Mouse (Mus musculus) forebrain, embryonic 16.5 days (tissue): ENCODE data around the gene Rftn1. TPM values are rescaled to one million over a fixed set of nuclear protein-coding genes. Genes with fewer than 3 reads are reported as not detected.
A peak's percentile ranks its signal among the peaks of the same experiment; 100 is the strongest.

Source experiments
- ATAC-seq: fragments of 200-750 bp; cut with Nextera tagmentation; 2 replicates; pipeline ENCODE4 v1.8.0; 2017; ENCODE audit warnings: mild to moderate bottlenecking, moderate library complexity
- H3K27ac ChIP-seq: fragments of 300-500 bp; sonication (generic); 2 replicates; pipeline ENCODE4 v1.5.1; 2014; ENCODE audit warnings: low read length, control low read depth
- H3K27me3 ChIP-seq: fragments of 300-500 bp; sonication (generic); replicated peaks from 2 replicates; pipeline ENCODE4 v1.6.1; 2014; ENCODE audit warnings: low read length; ENCODE audit not compliant: control insufficient read depth, insufficient read depth
- H3K36me3 ChIP-seq: fragments of 300-500 bp; sonication (generic); 2 replicates; pipeline ENCODE4 v1.6.1; 2014; ENCODE audit not compliant: control insufficient read depth, insufficient read depth
- H3K4me1 ChIP-seq: fragments of 300-500 bp; sonication (generic); replicated peaks from 2 replicates; pipeline ENCODE4 v1.6.1; 2014; ENCODE audit warnings: low read length; ENCODE audit not compliant: control insufficient read depth, insufficient read depth
- H3K4me2 ChIP-seq: fragments of 300-500 bp; sonication (generic); 2 replicates; pipeline ENCODE4 v1.6.1; 2014; ENCODE audit warnings: mild to moderate bottlenecking, low read length, control low read depth
- H3K4me3 ChIP-seq: fragments of 300-500 bp; sonication (generic); replicated peaks from 2 replicates; pipeline ENCODE4 v1.5.1; 2014; ENCODE audit warnings: mild to moderate bottlenecking, low read length, control low read depth
- H3K9ac ChIP-seq: fragments of 300-500 bp; sonication (generic); replicated peaks from 2 replicates; pipeline ENCODE4 v1.6.1; 2014; ENCODE audit warnings: low read depth, low read length, control low read depth
- H3K9me3 ChIP-seq: fragments of 300-500 bp; sonication (generic); 2 replicates; pipeline ENCODE4 v1.6.1; 2016; ENCODE audit warnings: low read length; ENCODE audit not compliant: control insufficient read depth
- WGBS: fragments of 180-500 bp; shearing (Covaris S2); extraction: QIAGEN DNeasy Blood & Tissue Kit; methylation state at CpG from one replicate; pipeline ENCODE4 v1.1.7; 2014; 5-methylcytosine and 5-hydroxymethylcytosine counted together
- polyA plus RNA-seq: library from polyadenylated mRNA; unstranded; fragments of >200 nt; fragmentation: Nextera tagmentation; extraction: Ambion mirVana; gene quantifications from 2 replicates; pipeline ENCODE4 v1.2.1, GENCODE M21; 2015

Rftn1 gene
- polyA plus RNA-seq, 1 experiment from 2014 or later = 24.6 TPM

GRCm38 (mm10) chr17:50097831-50098230 lies 92.6 kb downstream of the Rftn1 start:
- no peak for ATAC-seq
- WGBS = 86% methylated on average over 5 of the region's 5 CpGs
- Histone ChIP-seq H3K4me2 (no peak overlapping the region), H3K4me3 (no peak overlapping the region), H3K36me3 (no peaks in the 10 kb centered on the region), H3K4me1 (peaks cover 13% of the 10 kb centered on the region), H3K27ac (no peak overlapping the region), H3K9ac (no peak overlapping the region), H3K27me3 (no peaks in the 10 kb centered on the region), H3K9me3 (no peaks in the 10 kb centered on the region)

- Histone ChIP-seq H3K27ac (no peak overlapping the region), H3K9ac (no peak overlapping the region), H3K4me1 (peaks cover 13% of the 10 kb centered on the region), H3K9me3 (no peaks in the 10 kb centered on the region), H3K4me2 (no peak overlapping the region), H3K27me3 (no peaks in the 10 kb centered on the region), H3K36me3 (no peaks in the 10 kb centered on the region), H3K4me3 (no peak overlapping the region)
- ATAC-seq = no peak
- WGBS = 94% methylated on average over 4 of the region's 4 CpGs
These were observed 94.2 kb downstream of the Rftn1 start for GRCm38 (mm10) chr17:50096305-50096704.

GRCm38 (mm10) chr17:50094596-50094995 lies 95.9 kb downstream of the Rftn1 start:
- Histone ChIP-seq H3K4me1 (peaks cover 7% of the 10 kb centered on the region; the same call in 1 of the 2 replicates), H3K9ac (no peak overlapping the region), H3K4me2 (no peak overlapping the region), H3K36me3 (no peaks in the 10 kb centered on the region), H3K9me3 (no peaks in the 10 kb centered on the region), H3K27me3 (no peaks in the 10 kb centered on the region), H3K4me3 (no peak overlapping the region), H3K27ac (no peak overlapping the region)
- ATAC-seq = no peak

- WGBS = 77% methylated on average over 5 of the region's 5 CpGs
- no peak for ATAC-seq
- H3K36me3 ChIP-seq = no peaks in the 10 kb centered on the region
These were observed 96.4 kb downstream of the Rftn1 start for GRCm38 (mm10) chr17:50094077-50094476.

GRCm38 (mm10) chr17:50093356-50093755 lies 97.1 kb downstream of the Rftn1 start:
- WGBS = 24% methylated on average over 3 of the region's 3 CpGs
- ATAC-seq = peak; percentile 37
- Histone ChIP-seq H3K9ac (no peak overlapping the region), H3K27ac (no peak overlapping the region), H3K4me3 (no peak overlapping the region), H3K4me1 (peaks cover 3% of the 10 kb centered on the region; the same call in 1 of the 2 replicates), H3K36me3 (no peaks in the 10 kb centered on the region), H3K27me3 (no peaks in the 10 kb centered on the region), H3K9me3 (no peaks in the 10 kb centered on the region), H3K4me2 (no peak overlapping the region)

More at GRCm38 (mm10) chr17:50094077-50094476, 96.4 kb downstream of the Rftn1 start:
- H3K4me1 ChIP-seq = peaks cover 3% of the 10 kb centered on the region; the same call in 1 of the 2 replicates
- H3K27me3 ChIP-seq = no peaks in the 10 kb centered on the region
- no peaks in the 10 kb centered on the region for H3K9me3 ChIP-seq
- H3K4me2 ChIP-seq = no peak overlapping the region
- no peak overlapping the region for H3K9ac ChIP-seq
- no peak overlapping the region for H3K27ac ChIP-seq
- no peak overlapping the region for H3K4me3 ChIP-seq

GRCm38 (mm10) chr17:50092848-50093247 lies 97.6 kb downstream of the Rftn1 start:
- no peak overlapping the region for H3K9ac ChIP-seq
- WGBS = 78% methylated on average over 8 of the region's 8 CpGs
- H3K4me3 ChIP-seq = no peak overlapping the region
- no peak overlapping the region for H3K27ac ChIP-seq
- no peaks in the 10 kb centered on the region for H3K27me3 ChIP-seq
- ATAC-seq = no peak
- H3K9me3 ChIP-seq = no peaks in the 10 kb centered on the region
- no peaks in the 10 kb centered on the region for H3K36me3 ChIP-seq
- H3K4me2 ChIP-seq = no peak overlapping the region
- H3K4me1 ChIP-seq = peaks cover 3% of the 10 kb centered on the region; the same call in 1 of the 2 replicates

- 59% methylated on average over 6 of the region's 6 CpGs for WGBS
- no peak for ATAC-seq
- H3K27ac ChIP-seq = no peak overlapping the region
- H3K4me1 ChIP-seq = peaks cover 3% of the 10 kb centered on the region; the same call in 1 of the 2 replicates
- H3K4me2 ChIP-seq = no peak overlapping the region
- H3K36me3 ChIP-seq = no peaks in the 10 kb centered on the region
- no peaks in the 10 kb centered on the region for H3K9me3 ChIP-seq
- no peaks in the 10 kb centered on the region for H3K27me3 ChIP-seq
- no peak overlapping the region for H3K9ac ChIP-seq
- H3K4me3 ChIP-seq = no peak overlapping the region
These were observed 98.6 kb downstream of the Rftn1 start for GRCm38 (mm10) chr17:50091829-50092228.

- H3K36me3 ChIP-seq = no peaks in the 10 kb centered on the region
- 90% methylated on average over 8 of the region's 8 CpGs for WGBS
- no peaks in the 10 kb centered on the region for H3K9me3 ChIP-seq
- H3K27ac ChIP-seq = no peak overlapping the region
- H3K27me3 ChIP-seq = no peaks in the 10 kb centered on the region
- H3K4me3 ChIP-seq = no peak overlapping the region
- ATAC-seq = no peak
- no peak overlapping the region for H3K9ac ChIP-seq
- no peak overlapping the region for H3K4me2 ChIP-seq
- peaks cover 3% of the 10 kb centered on the region; the same call in 1 of the 2 replicates for H3K4me1 ChIP-seq
These were observed 100.7 kb downstream of the Rftn1 start for GRCm38 (mm10) chr17:50089725-50090124.

GRCm38 (mm10) chr17:50088054-50088453 lies 102.4 kb downstream of the Rftn1 start:
- no peak for ATAC-seq
- Histone ChIP-seq H3K4me1 (no peaks in the 10 kb centered on the region), H3K27me3 (no peaks in the 10 kb centered on the region), H3K27ac (no peak overlapping the region), H3K4me3 (no peak overlapping the region), H3K4me2 (no peak overlapping the region), H3K9ac (no peak overlapping the region), H3K36me3 (no peaks in the 10 kb centered on the region), H3K9me3 (no peaks in the 10 kb centered on the region)
- 83% methylated on average over 3 of the region's 3 CpGs for WGBS

GRCm38 (mm10) chr17:50086887-50087286 lies 103.6 kb downstream of the Rftn1 start:
- no peaks in the 10 kb centered on the region for H3K4me1 ChIP-seq
- H3K4me3 ChIP-seq = no peak overlapping the region
- no peak overlapping the region for H3K9ac ChIP-seq
- 54% methylated on average over 4 of the region's 4 CpGs for WGBS
- no peaks in the 10 kb centered on the region for H3K36me3 ChIP-seq
- H3K27me3 ChIP-seq = no peaks in the 10 kb centered on the region
- no peaks in the 10 kb centered on the region for H3K9me3 ChIP-seq
- no peak for ATAC-seq
- no peak overlapping the region for H3K4me2 ChIP-seq
- H3K27ac ChIP-seq = no peak overlapping the region
